Mouse (Mus musculus): ENCODE measurements around the gene Nfkbie. TPM values are rescaled to one million over a fixed set of nuclear protein-coding genes. Genes with fewer than 3 reads are reported as not detected.

The Nfkbie gene
- polyA plus RNA-seq, 1 experiment from 2014 or later, result 3.5 TPM

DNA sequence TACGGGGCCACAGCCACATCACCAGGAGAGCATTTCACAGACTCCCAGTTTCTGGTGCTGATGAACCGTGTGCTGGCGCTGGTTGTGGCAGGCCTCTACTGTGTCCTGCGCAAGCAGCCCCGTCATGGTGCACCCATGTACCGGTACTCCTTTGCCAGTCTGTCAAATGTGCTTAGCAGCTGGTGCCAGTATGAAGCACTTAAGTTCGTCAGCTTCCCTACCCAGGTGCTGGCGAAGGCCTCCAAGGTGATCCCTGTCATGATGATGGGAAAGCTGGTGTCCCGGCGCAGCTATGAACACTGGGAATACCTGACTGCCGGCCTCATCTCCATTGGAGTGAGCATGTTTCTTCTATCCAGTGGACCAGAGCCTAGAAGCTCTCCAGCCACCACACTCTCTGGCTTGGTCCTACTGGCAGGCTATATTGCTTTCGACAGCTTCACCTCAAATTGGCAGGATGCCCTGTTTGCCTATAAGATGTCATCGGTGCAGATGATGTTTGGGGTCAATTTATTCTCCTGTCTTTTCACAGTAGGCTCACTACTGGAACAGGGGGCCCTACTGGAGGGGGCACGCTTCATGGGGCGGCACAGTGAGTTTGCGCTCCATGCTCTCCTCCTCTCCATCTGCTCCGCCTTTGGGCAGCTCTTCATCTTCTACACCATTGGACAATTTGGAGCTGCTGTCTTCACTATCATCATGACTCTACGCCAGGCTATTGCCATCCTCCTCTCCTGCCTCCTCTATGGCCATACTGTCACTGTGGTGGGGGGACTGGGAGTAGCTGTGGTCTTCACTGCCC lies 11.1 kb downstream of the Nfkbie start:
- no peak overlapping the region for H3K9ac ChIP-seq (replicated peaks; ENCODE audit: low read length)
- no peaks in the 10 kb centered on the region for H3K9me3 ChIP-seq (replicated peaks; ENCODE audit: control insufficient read depth, low read length)
- ATAC-seq (replicated peaks; ENCODE audit: insufficient number of reproducible peaks, low FRiP score, low TSS enrichment, low read depth) (no peak), DNase-seq (ENCODE audit: low spot score) (no peak)
- no peak overlapping the region for H3K27ac ChIP-seq (replicated peaks; ENCODE audit: low read depth, low read length)
- H3K36me3 ChIP-seq (replicated peaks; ENCODE audit: control insufficient read depth, insufficient read depth, low read depth, low read length), result peaks cover 29% of the 10 kb centered on the region
- no peak overlapping the region for H3K4me2 ChIP-seq (ENCODE audit: low read depth, low read length)
- H3K27me3 ChIP-seq (ENCODE audit: control insufficient read depth, insufficient read depth, low read length), result no peaks in the 10 kb centered on the region
- H3K4me1 ChIP-seq (ENCODE audit: control insufficient read depth, insufficient read depth, low read length), result peaks cover 7% of the 10 kb centered on the region
- WGBS, result 72% methylated on average over 18 of the region's 18 CpGs
- H3K4me3 ChIP-seq (ENCODE audit: low read depth, low read length), result peak overlapping the region; percentile 5; the same call in 1 of the 2 replicates

GRCm38 (mm10) chr17:45567162-45567601 lies 11.7 kb downstream of the Nfkbie start:
- Histone ChIP-seq H3K27me3 (ENCODE audit: control insufficient read depth, insufficient read depth, low read length) (no peaks in the 10 kb centered on the region), H3K36me3 (replicated peaks; ENCODE audit: control insufficient read depth, insufficient read depth, low read depth, low read length) (peaks cover 29% of the 10 kb centered on the region), H3K4me2 (ENCODE audit: low read depth, low read length) (no peak overlapping the region), H3K9me3 (replicated peaks; ENCODE audit: control insufficient read depth, low read length) (no peaks in the 10 kb centered on the region), H3K4me1 (ENCODE audit: control insufficient read depth, insufficient read depth, low read length) (peaks cover 7% of the 10 kb centered on the region), H3K27ac (replicated peaks; ENCODE audit: low read depth, low read length) (no peak overlapping the region), H3K4me3 (ENCODE audit: low read depth, low read length) (peak overlapping the region; percentile 5; the same call in 1 of the 2 replicates), H3K9ac (replicated peaks; ENCODE audit: low read length) (no peak overlapping the region)
- peak; percentile 33 for DNase-seq (ENCODE audit: low spot score)
- ATAC-seq (replicated peaks; ENCODE audit: insufficient number of reproducible peaks, low FRiP score, low TSS enrichment, low read depth), result no peak
- 32% methylated on average over 4 of the region's 4 CpGs for WGBS

GRCm38 (mm10) chr17:45568990-45569389 lies 13.5 kb downstream of the Nfkbie start:
- Histone ChIP-seq H3K4me2 (ENCODE audit: low read depth, low read length) (no peak overlapping the region), H3K4me3 (ENCODE audit: low read depth, low read length) (no peak overlapping the region), H3K9ac (replicated peaks; ENCODE audit: low read length) (no peak overlapping the region), H3K36me3 (replicated peaks; ENCODE audit: control insufficient read depth, insufficient read depth, low read depth, low read length) (peaks cover 29% of the 10 kb centered on the region), H3K27ac (replicated peaks; ENCODE audit: low read depth, low read length) (no peak overlapping the region), H3K4me1 (ENCODE audit: control insufficient read depth, insufficient read depth, low read length) (peaks cover 7% of the 10 kb centered on the region), H3K9me3 (replicated peaks; ENCODE audit: control insufficient read depth, low read length) (no peaks in the 10 kb centered on the region), H3K27me3 (ENCODE audit: control insufficient read depth, insufficient read depth, low read length) (no peaks in the 10 kb centered on the region)
- 87% methylated on average over 12 of the region's 12 CpGs for WGBS
- DNase-seq (ENCODE audit: low spot score) (no peak), ATAC-seq (replicated peaks; ENCODE audit: insufficient number of reproducible peaks, low FRiP score, low TSS enrichment, low read depth) (no peak)

GRCm38 (mm10) chr17:45569999-45570398 lies 14.5 kb downstream of the Nfkbie start:
- Histone ChIP-seq H3K4me2 (ENCODE audit: low read depth, low read length) (no peak overlapping the region), H3K36me3 (replicated peaks; ENCODE audit: control insufficient read depth, insufficient read depth, low read depth, low read length) (peaks cover 29% of the 10 kb centered on the region), H3K9ac (replicated peaks; ENCODE audit: low read length) (no peak overlapping the region), H3K27me3 (ENCODE audit: control insufficient read depth, insufficient read depth, low read length) (no peaks in the 10 kb centered on the region), H3K4me1 (ENCODE audit: control insufficient read depth, insufficient read depth, low read length) (peaks cover 4% of the 10 kb centered on the region), H3K27ac (replicated peaks; ENCODE audit: low read depth, low read length) (no peak overlapping the region), H3K9me3 (replicated peaks; ENCODE audit: control insufficient read depth, low read length) (no peaks in the 10 kb centered on the region), H3K4me3 (ENCODE audit: low read depth, low read length) (no peak overlapping the region)
- ATAC-seq (replicated peaks; ENCODE audit: insufficient number of reproducible peaks, low FRiP score, low TSS enrichment, low read depth) (no peak), DNase-seq (ENCODE audit: low spot score) (no peak)
- WGBS, result 85% methylated on average over 4 of the region's 4 CpGs

DNA sequence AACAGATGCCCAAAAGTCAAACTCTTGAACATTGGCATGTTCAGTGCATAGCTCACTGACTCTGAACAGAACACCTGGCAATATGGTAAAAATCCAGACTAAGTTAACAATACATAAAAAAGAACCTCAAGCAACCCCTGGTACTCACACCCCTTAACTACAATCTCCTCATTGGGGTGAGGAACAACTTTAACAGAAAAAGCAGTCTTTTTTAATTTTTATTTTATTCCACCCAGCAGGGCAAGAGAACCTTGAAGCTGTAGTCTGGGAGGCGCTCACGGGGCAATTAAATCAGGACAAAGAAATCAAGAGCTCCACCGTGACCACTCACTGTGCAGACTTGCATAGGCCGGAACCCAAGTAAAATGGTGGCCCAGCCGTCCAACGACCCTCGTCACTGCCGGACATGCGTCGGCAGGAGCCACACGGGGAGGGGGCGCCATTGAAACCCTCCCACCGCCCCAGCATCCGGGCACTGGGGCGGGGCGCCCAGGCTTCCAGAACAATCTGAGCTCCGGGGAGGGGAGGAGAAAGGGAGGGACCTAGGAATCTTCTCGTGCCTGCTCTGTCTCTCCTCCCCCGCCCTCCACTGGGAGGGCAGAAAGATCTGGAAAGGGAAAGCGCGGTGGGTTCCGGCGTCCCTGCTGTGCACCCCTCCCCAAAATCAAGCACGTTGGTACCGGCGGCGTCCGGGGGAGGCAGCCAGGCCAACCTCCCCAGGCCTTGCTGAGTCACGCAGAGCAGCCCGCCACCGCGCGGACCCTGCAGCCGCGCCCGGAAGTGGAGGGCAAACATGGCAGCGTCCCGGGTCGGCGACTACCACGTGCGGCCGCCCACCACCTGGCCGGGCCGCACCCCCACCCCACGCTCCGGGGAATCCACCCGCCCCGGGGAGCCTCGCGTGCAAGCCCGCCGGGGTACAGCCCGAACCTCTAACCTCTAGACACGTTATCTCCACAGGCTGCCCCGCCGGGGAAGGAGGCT lies 16.9 kb downstream of the Nfkbie start:
- Histone ChIP-seq H3K36me3 (replicated peaks; ENCODE audit: control insufficient read depth, insufficient read depth, low read depth, low read length) (peaks cover 24% of the 10 kb centered on the region), H3K27ac (replicated peaks; ENCODE audit: low read depth, low read length) (peak overlapping the region; percentile 94), H3K9ac (replicated peaks; ENCODE audit: low read length) (peak overlapping the region; percentile 98), H3K27me3 (ENCODE audit: control insufficient read depth, insufficient read depth, low read length) (no peaks in the 10 kb centered on the region), H3K4me2 (ENCODE audit: low read depth, low read length) (peak overlapping the region; percentile 83), H3K4me1 (ENCODE audit: control insufficient read depth, insufficient read depth, low read length) (no peaks in the 10 kb centered on the region; the same call in none of the 2 replicates), H3K4me3 (ENCODE audit: low read depth, low read length) (peak overlapping the region; percentile 100), H3K9me3 (replicated peaks; ENCODE audit: control insufficient read depth, low read length) (no peaks in the 10 kb centered on the region)
- DNase-seq (ENCODE audit: low spot score) (peak; percentile 91), ATAC-seq (replicated peaks; ENCODE audit: insufficient number of reproducible peaks, low FRiP score, low TSS enrichment, low read depth) (peak; percentile 41)
- under 1% methylated on average over 55 of the region's 57 CpGs for WGBS

GRCm38 (mm10) chr17:45573087-45573779 lies 17.7 kb downstream of the Nfkbie start, which contains the start of gene Hsp90ab1:
Gene Hsp90ab1, minus strand, starts transcription at chr17:45573271.
- Histone ChIP-seq H3K4me2 (ENCODE audit: low read depth, low read length) (peak within 1 kb of the TSS; percentile 83), H3K9ac (replicated peaks; ENCODE audit: low read length) (peak within 1 kb of the TSS; percentile 98), H3K4me1 (ENCODE audit: control insufficient read depth, insufficient read depth, low read length) (no peaks in the 10 kb centered on the region; the same call in none of the 2 replicates), H3K27me3 (ENCODE audit: control insufficient read depth, insufficient read depth, low read length) (no peaks in the 10 kb centered on the region), H3K27ac (replicated peaks; ENCODE audit: low read depth, low read length) (peak within 1 kb of the TSS; percentile 94), H3K9me3 (replicated peaks; ENCODE audit: control insufficient read depth, low read length) (no peaks in the 10 kb centered on the region), H3K36me3 (replicated peaks; ENCODE audit: control insufficient read depth, insufficient read depth, low read depth, low read length) (peaks cover 24% of the 10 kb centered on the region), H3K4me3 (ENCODE audit: low read depth, low read length) (peak within 1 kb of the TSS; percentile 100)
- under 1% methylated on average over 41 of the region's 41 CpGs for WGBS
- DNase-seq (ENCODE audit: low spot score) (peak; percentile 100), ATAC-seq (replicated peaks; ENCODE audit: insufficient number of reproducible peaks, low FRiP score, low TSS enrichment, low read depth) (peak; percentile 86)

- Histone ChIP-seq H3K9ac (replicated peaks; ENCODE audit: low read length) (peak overlapping the region; percentile 98), H3K4me3 (ENCODE audit: low read depth, low read length) (peak overlapping the region; percentile 100), H3K4me2 (ENCODE audit: low read depth, low read length) (peak overlapping the region; percentile 83), H3K27ac (replicated peaks; ENCODE audit: low read depth, low read length) (peak overlapping the region; percentile 94), H3K4me1 (ENCODE audit: control insufficient read depth, insufficient read depth, low read length) (no peaks in the 10 kb centered on the region; the same call in none of the 2 replicates), H3K9me3 (replicated peaks; ENCODE audit: control insufficient read depth, low read length) (no peaks in the 10 kb centered on the region), H3K27me3 (ENCODE audit: control insufficient read depth, insufficient read depth, low read length) (no peaks in the 10 kb centered on the region), H3K36me3 (replicated peaks; ENCODE audit: control insufficient read depth, insufficient read depth, low read depth, low read length) (peaks cover 24% of the 10 kb centered on the region)
- WGBS, result under 1% methylated on average over 18 of the region's 18 CpGs
- DNase-seq (ENCODE audit: low spot score) (peak; percentile 96), ATAC-seq (replicated peaks; ENCODE audit: insufficient number of reproducible peaks, low FRiP score, low TSS enrichment, low read depth) (peak; percentile 64)
Measured at GRCm38 (mm10) chr17:45573780-45574123, 18.2 kb downstream of the Nfkbie start.
